Comparison of ENCODE assay signal across 9 mouse cellular contexts in genomic region chr11:70516352-70516751, GRCm38 (mm10). TPM values are rescaled to one million over a fixed set of nuclear protein-coding genes. Genes with fewer than 3 reads are reported as not detected.
DNase-seq lines count a peak whose midpoint lies in the region; ATAC-seq and TF ChIP-seq lines count a peak whose summit lies in the region.
"Had no signal": no experiment of that assay in that cellular context is flagged by ENCODE, and none has a peak within 500 bp of the region (broad histone marks: within the 10 kb centered on the region; RNA-seq: fewer than 3 reads in every experiment).

No protein-coding gene starts in this region.

- H3K27me3 ChIP-seq in intestine, postnatal 0 days (replicated peaks; ENCODE audit: control insufficient read depth, insufficient read depth, low read length): no peaks in the 10 kb centered on the region
- no peaks in the 10 kb centered on the region for H3K27me3 ChIP-seq in intestine, embryonic 16.5 days (replicated peaks; ENCODE audit: control insufficient read depth, insufficient read depth, low read length)
- H3K27me3 ChIP-seq in neural tube, embryonic 11.5 days (ENCODE audit: control insufficient read depth, insufficient read depth, low read length): no peaks in the 10 kb centered on the region

- peak; percentile 83 for DNase-seq in 416B (ENCODE audit: low read depth)
- no peak for DNase-seq in ES-E14 (ENCODE audit: low read depth, low spot score)
- DNase-seq in forelimb bud, embryonic 11.5 days (ENCODE audit: low read depth, low spot score): peak; percentile 76
- peak; percentile 17 for DNase-seq in neural tube, embryonic 11.5 days (ENCODE audit: low spot score)
- DNase-seq in adrenal gland, postnatal 4 days (ENCODE audit: low spot score in 2 of 2): no peak
- no peak for DNase-seq in spleen, adult 12 weeks (ENCODE audit: low spot score)

- H3K4me2 ChIP-seq in intestine, postnatal 0 days (replicated peaks; ENCODE audit: low read depth): no peak overlapping the region
- no peak overlapping the region for H3K4me2 ChIP-seq in intestine, embryonic 16.5 days (ENCODE audit: low read depth, low read length)
- H3K4me2 ChIP-seq in neural tube, embryonic 11.5 days (ENCODE audit: low read depth): no peak overlapping the region

- WGBS in intestine, postnatal 0 days: 15% methylated on average over 2 of the region's 2 CpGs
- WGBS in intestine, embryonic 16.5 days: 25% methylated on average over 2 of the region's 2 CpGs
- WGBS in neural tube, embryonic 11.5 days: 26% methylated on average over 2 of the region's 2 CpGs

- H3K27ac ChIP-seq in intestine, postnatal 0 days (ENCODE audit: low read depth, low read length): no peak overlapping the region
- no peak overlapping the region for H3K27ac ChIP-seq in intestine, embryonic 16.5 days (ENCODE audit: low read length)
- H3K27ac ChIP-seq in ES-E14 (ENCODE audit: insufficient read depth, low read depth, low read length, poor library complexity, severe bottlenecking): no peak overlapping the region
- H3K27ac ChIP-seq in neural tube, embryonic 11.5 days (ENCODE audit: low read depth, low read length): no peak overlapping the region

- ATAC-seq in intestine, postnatal 0 days: no peak
- no peak for ATAC-seq in intestine, embryonic 16.5 days
- ATAC-seq in neural tube, embryonic 11.5 days (ENCODE audit: insufficient read depth, low FRiP score, low TSS enrichment): no peak

- no peaks in the 10 kb centered on the region for H3K36me3 ChIP-seq in intestine, postnatal 0 days (ENCODE audit: control insufficient read depth, insufficient read depth)
- no peaks in the 10 kb centered on the region for H3K36me3 ChIP-seq in intestine, embryonic 16.5 days (ENCODE audit: control insufficient read depth, insufficient read depth, low read length)
- H3K36me3 ChIP-seq in ES-E14 (ENCODE audit: control insufficient read depth, insufficient read depth, low read length, poor library complexity, severe bottlenecking): no peaks in the 10 kb centered on the region
- no peaks in the 10 kb centered on the region for H3K36me3 ChIP-seq in neural tube, embryonic 11.5 days (ENCODE audit: control insufficient read depth, insufficient read depth, low read length)

- H3K4me3 ChIP-seq in intestine, postnatal 0 days (ENCODE audit: low read depth, low read length): no peak overlapping the region
- no peak overlapping the region for H3K4me3 ChIP-seq in intestine, embryonic 16.5 days (ENCODE audit: low read length)
- no peak overlapping the region for H3K4me3 ChIP-seq in ES-E14 (ENCODE audit: insufficient read depth in 1 of 2, low read depth in 1 of 2, low read length in 2 of 2, poor library complexity in 1 of 2, severe bottlenecking in 1 of 2)
- no peak overlapping the region for H3K4me3 ChIP-seq in neural tube, embryonic 11.5 days (ENCODE audit: low read depth, low read length)

- peak; percentile 82 for TF ChIP-seq CTCF in intestine, postnatal 0 days (IDR thresholded peaks at IDR 0.05; ENCODE audit: low read depth)

- no peaks in the 10 kb centered on the region for H3K4me1 ChIP-seq in intestine, postnatal 0 days (replicated peaks; ENCODE audit: control insufficient read depth, insufficient read depth, low read length)
- peaks cover 17% of the 10 kb centered on the region; the same call in 1 of the 2 replicates for H3K4me1 ChIP-seq in intestine, embryonic 16.5 days (ENCODE audit: control insufficient read depth, insufficient read depth, low read length)
- H3K4me1 ChIP-seq in ES-E14 (ENCODE audit: control insufficient read depth in 2 of 2, insufficient read depth in 2 of 2, low read length in 2 of 2, poor library complexity in 1 of 2): peaks cover 0 to 9% of the 10 kb centered on the region in 2 experiments; a peak in 1 of 4 replicates
- no peaks in the 10 kb centered on the region for H3K4me1 ChIP-seq in neural tube, embryonic 11.5 days (ENCODE audit: control insufficient read depth, insufficient read depth, low read length)

- H3K9ac ChIP-seq in intestine, postnatal 0 days (ENCODE audit: low read depth, low read length): no peak overlapping the region
- no peak overlapping the region for H3K9ac ChIP-seq in intestine, embryonic 16.5 days (ENCODE audit: low read depth, low read length)
- H3K9ac ChIP-seq in ES-E14 (ENCODE audit: insufficient read depth, low read depth, low read length, poor library complexity, severe bottlenecking): no peak overlapping the region
- no peak overlapping the region for H3K9ac ChIP-seq in neural tube, embryonic 11.5 days (ENCODE audit: low read length)

- in situ Hi-C loops in ES-E14 (cut with MboI; ENCODE audit: low sequenced_read_pairs in 2 of 2, unreplicated experiment in 2 of 2): no loop called here

- no peaks in the 10 kb centered on the region for H3K9me3 ChIP-seq in intestine, postnatal 0 days (ENCODE audit: control insufficient read depth)
- H3K9me3 ChIP-seq in intestine, embryonic 16.5 days (ENCODE audit: control insufficient read depth, low read length): no peaks in the 10 kb centered on the region
- no peaks in the 10 kb centered on the region for H3K9me3 ChIP-seq in ES-E14 (ENCODE audit: control insufficient read depth, insufficient read depth, low read depth, low read length)
- H3K9me3 ChIP-seq in neural tube, embryonic 11.5 days (ENCODE audit: control insufficient read depth, low read length): no peaks in the 10 kb centered on the region

TF ChIP-seq in ES-E14, 5 proteins besides CTCF, POLR2A, EP300 and RAD21:
- peak; percentile 46; the same call in 1 of the 2 replicates for TF ChIP-seq MAFK (IDR thresholded peaks at IDR 0.05; ENCODE audit: insufficient read depth, low read depth, low read length)
- TF ChIP-seq ZC3H11A (IDR thresholded peaks at IDR 0.05; ENCODE audit: borderline replicate concordance, low read depth, low read length): peak; percentile 55; the same call in 1 of the 2 replicates
- TF ChIP-seq ZNF384 (IDR thresholded peaks at IDR 0.05; ENCODE audit: low read depth, low read length): no peak

RNA-seq across cellular contexts. Expression of gene Vmo1, which starts 1.9 kb away (rescaled TPM):
- polyA plus RNA-seq in intestine, postnatal 0 days (2015; fragmentation: Nextera tagmentation; extraction: Ambion mirVana): 0.25 and 0.31 TPM in 2 replicates
- 0.28 and 0.71 TPM in 2 replicates for polyA plus RNA-seq in intestine, embryonic 16.5 days (2015; fragmentation: Nextera tagmentation; extraction: Ambion mirVana)
- not detected in 2 replicates for total RNA-seq in ES-E14 (2012; rRNA removed)
- 0.39 TPM in 1 of 2 replicates, not detected in the other for polyA plus RNA-seq in neural tube, embryonic 11.5 days (2014; fragmentation: Nextera tagmentation; extraction: Ambion mirVana)
- under 1 TPM; 0.51 to 0.64 TPM for total RNA-seq in adrenal gland, postnatal 4 days (2021)
- total RNA-seq: left cerebral cortex, postnatal 10 days had no signal

RNA-seq across cellular contexts. Expression of gene Gltpd2, which starts 2.6 kb away (rescaled TPM):
- polyA plus RNA-seq in intestine, postnatal 0 days (2015; fragmentation: Nextera tagmentation; extraction: Ambion mirVana): 0.30 and 0.82 TPM in 2 replicates
- polyA plus RNA-seq in intestine, embryonic 16.5 days (2015; fragmentation: Nextera tagmentation; extraction: Ambion mirVana): 1.9 and 2.0 TPM in 2 replicates
- 0.42 and 0.54 TPM in 2 replicates for total RNA-seq in ES-E14 (2012; rRNA removed)
- 0.20 TPM in 1 of 2 replicates, not detected in the other for polyA plus RNA-seq in neural tube, embryonic 11.5 days (2014; fragmentation: Nextera tagmentation; extraction: Ambion mirVana)
- 1 to 10 TPM in 1 of 2 experiments, not detected in 1; 5.0 TPM for total RNA-seq in adrenal gland, postnatal 4 days (2021)
- total RNA-seq: left cerebral cortex, postnatal 10 days had no signal

RNA-seq across cellular contexts. Expression of gene Psmb6, which starts 8.8 kb away (rescaled TPM):
- 462 and 489 TPM in 2 replicates for polyA plus RNA-seq in intestine, postnatal 0 days (2015; fragmentation: Nextera tagmentation; extraction: Ambion mirVana)
- polyA plus RNA-seq in intestine, embryonic 16.5 days (2015; fragmentation: Nextera tagmentation; extraction: Ambion mirVana): 626 and 669 TPM in 2 replicates
- 506 and 612 TPM in 2 replicates for total RNA-seq in ES-E14 (2012; rRNA removed)
- polyA plus RNA-seq in neural tube, embryonic 11.5 days (2014; fragmentation: Nextera tagmentation; extraction: Ambion mirVana): 898 and 923 TPM in 2 replicates
- 100 to 1,000 TPM; 289 to 310 TPM for total RNA-seq in adrenal gland, postnatal 4 days (2021)

RNA-seq across cellular contexts. Expression of gene Tm4sf5, which starts 11.3 kb away (rescaled TPM):
- 398 and 402 TPM in 2 replicates for polyA plus RNA-seq in intestine, postnatal 0 days (2015; fragmentation: Nextera tagmentation; extraction: Ambion mirVana)
- polyA plus RNA-seq in intestine, embryonic 16.5 days (2015; fragmentation: Nextera tagmentation; extraction: Ambion mirVana): 253 and 283 TPM in 2 replicates
- 3.8 and 4.6 TPM in 2 replicates for total RNA-seq in ES-E14 (2012; rRNA removed)
- polyA plus RNA-seq in neural tube, embryonic 11.5 days (2014; fragmentation: Nextera tagmentation; extraction: Ambion mirVana): not detected in 2 replicates
- 1 to 10 TPM; 1.3 TPM for total RNA-seq in adrenal gland, postnatal 4 days (2021)

RNA-seq across cellular contexts. Expression of gene Gm40193, which starts 16.4 kb away (rescaled TPM):
- polyA plus RNA-seq in intestine, postnatal 0 days (2015; fragmentation: Nextera tagmentation; extraction: Ambion mirVana): not detected in 2 replicates
- not detected in 2 replicates for polyA plus RNA-seq in intestine, embryonic 16.5 days (2015; fragmentation: Nextera tagmentation; extraction: Ambion mirVana)
- total RNA-seq in ES-E14 (2012; rRNA removed): not detected in 2 replicates
- polyA plus RNA-seq in neural tube, embryonic 11.5 days (2014; fragmentation: Nextera tagmentation; extraction: Ambion mirVana): not detected in 2 replicates
- total RNA-seq in adrenal gland, postnatal 4 days (2021): not detected
- total RNA-seq: left cerebral cortex, postnatal 10 days had no signal

Comparison
In these comparisons a context has a peak if more than half of its experiments do, and no peak if none do; other contexts are left out.
1. DNase-seq: peak in 416B (single experiment), forelimb bud, embryonic 11.5 days (single experiment) and neural tube, embryonic 11.5 days (single experiment); none in ES-E14 (single experiment), adrenal gland, postnatal 4 days (0 of 2) and spleen, adult 12 weeks (single experiment).